13 mouse cellular contexts compared by ENCODE assay signal in genomic region chr17:36082519-36083232, GRCm38 (mm10). TPM values are rescaled to one million over a fixed set of nuclear protein-coding genes. Genes with fewer than 3 reads are reported as not detected.
A peak's percentile ranks its signal among the peaks of the same experiment; 100 is the strongest.
DNase-seq lines count a peak whose midpoint lies in the region; ATAC-seq and TF ChIP-seq lines count a peak whose summit lies in the region.
"Not testable (repeated sequence)": the region's sequence is repeated elsewhere in the genome, so short reads cannot be mapped to it uniquely, and the experiment has no call there.
"Had no signal": no experiment of that assay in that cellular context is flagged by ENCODE, and none has a peak within 500 bp of the region (broad histone marks: within the 10 kb centered on the region; RNA-seq: fewer than 3 reads in every experiment).

No protein-coding gene starts in this region.

- H3K27ac ChIP-seq in embryonic facial prominence, embryonic 10.5 days (replicated peaks); forebrain, embryonic 15.5 days (replicated peaks); heart, embryonic 16.5 days (ENCODE audit: low read length); intestine, embryonic 14.5 days (ENCODE audit: low read depth); limb, embryonic 11.5 days (replicated peaks; ENCODE audit: low read depth, low read length); liver, postnatal 0 days (ENCODE audit: low read depth); midbrain, postnatal 0 days (ENCODE audit: low read depth, low read length); stomach, embryonic 15.5 days: not testable (repeated sequence)

- H3K4me2 ChIP-seq in forebrain, embryonic 15.5 days (replicated peaks), result peak overlapping the region; percentile 99
- H3K4me2 ChIP-seq in heart, embryonic 16.5 days (ENCODE audit: low read depth, low read length), result peak overlapping the region; percentile 98
- peak overlapping the region; percentile 93 for H3K4me2 ChIP-seq in intestine, embryonic 14.5 days (ENCODE audit: low read length)
- H3K4me2 ChIP-seq in limb, embryonic 11.5 days (ENCODE audit: low read depth, severe bottlenecking), result peak overlapping the region; percentile 74; the same call in 1 of the 2 replicates
- H3K4me2 ChIP-seq in liver, postnatal 0 days (ENCODE audit: low read depth, low read length), result peak overlapping the region; percentile 87
- H3K4me2 ChIP-seq in midbrain, postnatal 0 days (ENCODE audit: low read depth, low read length, poor library complexity, severe bottlenecking), result peak overlapping the region; percentile 90; the same call in 1 of the 2 replicates
- H3K4me2 ChIP-seq in stomach, embryonic 15.5 days, result peak overlapping the region; percentile 99

- not testable (repeated sequence) for H3K9me3 ChIP-seq in embryonic facial prominence, embryonic 10.5 days; forebrain, embryonic 15.5 days; heart, embryonic 16.5 days (replicated peaks; ENCODE audit: control insufficient read depth, low read length); intestine, embryonic 14.5 days (ENCODE audit: control insufficient read depth, low read length); limb, embryonic 11.5 days (ENCODE audit: control insufficient read depth, low read length); liver, postnatal 0 days (ENCODE audit: low read length); midbrain, postnatal 0 days (ENCODE audit: low read length); stomach, embryonic 15.5 days

- WGBS in embryonic facial prominence, embryonic 10.5 days, result 19% methylated on average over 6 of the region's 6 CpGs
- 26% methylated on average over 6 of the region's 6 CpGs for WGBS in forebrain, embryonic 15.5 days
- WGBS in heart, embryonic 16.5 days, result 51% methylated on average over 3 of the region's 6 CpGs
- WGBS in intestine, embryonic 14.5 days, result 68% methylated on average over 3 of the region's 6 CpGs
- WGBS in limb, embryonic 11.5 days, result 54% methylated on average over 3 of the region's 6 CpGs
- 26% methylated on average over 5 of the region's 6 CpGs for WGBS in liver, postnatal 0 days (ENCODE audit: insufficient replicate concordance)
- 52% methylated on average over 3 of the region's 6 CpGs for WGBS in midbrain, postnatal 0 days
- 26% methylated on average over 6 of the region's 6 CpGs for WGBS in stomach, embryonic 15.5 days

- H3K9ac ChIP-seq in forebrain, embryonic 15.5 days (replicated peaks); heart, embryonic 16.5 days (ENCODE audit: low read length); intestine, embryonic 14.5 days (ENCODE audit: low read length); limb, embryonic 11.5 days (ENCODE audit: low read length); liver, postnatal 0 days (replicated peaks); midbrain, postnatal 0 days (replicated peaks; ENCODE audit: low read length, poor library complexity, severe bottlenecking); stomach, embryonic 15.5 days: not testable (repeated sequence)

- H3K4me1 ChIP-seq in embryonic facial prominence, embryonic 10.5 days, result peaks cover 13% of the 10 kb centered on the region
- H3K4me1 ChIP-seq in forebrain, embryonic 15.5 days, result peaks cover 14% of the 10 kb centered on the region
- H3K4me1 ChIP-seq in heart, embryonic 16.5 days (ENCODE audit: control insufficient read depth, insufficient read depth, low read length); intestine, embryonic 14.5 days (replicated peaks; ENCODE audit: control insufficient read depth, insufficient read depth, low read length); limb, embryonic 11.5 days (ENCODE audit: control insufficient read depth, insufficient read depth, low read length); liver, postnatal 0 days (ENCODE audit: insufficient read depth); midbrain, postnatal 0 days (ENCODE audit: insufficient read depth, low read length); stomach, embryonic 15.5 days: not testable (repeated sequence)

- DNase-seq in embryonic facial prominence, embryonic 10.5 days (ENCODE audit: low spot score), result peak; percentile 10
- DNase-seq in intestine, embryonic 14.5 days (ENCODE audit: low spot score), result peak; percentile 51
- DNase-seq in limb, embryonic 11.5 days (ENCODE audit: low spot score); liver, postnatal 0 days; midbrain, postnatal 0 days (ENCODE audit: low spot score): not testable (repeated sequence)

- TF ChIP-seq CTCF in liver, postnatal 0 days (IDR thresholded peaks at IDR 0.05; ENCODE audit: low read depth); midbrain, postnatal 0 days (IDR thresholded peaks at IDR 0.05): not testable (repeated sequence)

- peak overlapping the region; percentile 69 for H3K4me3 ChIP-seq in embryonic facial prominence, embryonic 10.5 days
- H3K4me3 ChIP-seq in forebrain, embryonic 15.5 days, result peak overlapping the region; percentile 54
- H3K4me3 ChIP-seq in heart, embryonic 16.5 days (ENCODE audit: low read length), result peak overlapping the region; percentile 59
- H3K4me3 ChIP-seq in intestine, embryonic 14.5 days (ENCODE audit: low read depth, low read length), result peak overlapping the region; percentile 51
- peak overlapping the region; percentile 38; the same call in 1 of the 2 replicates for H3K4me3 ChIP-seq in limb, embryonic 11.5 days (ENCODE audit: low read depth, low read length)
- peak overlapping the region; percentile 61 for H3K4me3 ChIP-seq in liver, postnatal 0 days (ENCODE audit: low read depth, low read length)
- H3K4me3 ChIP-seq in midbrain, postnatal 0 days (ENCODE audit: low read depth, low read length), result peak overlapping the region; percentile 50
- H3K4me3 ChIP-seq in stomach, embryonic 15.5 days (replicated peaks), result peak overlapping the region; percentile 52

- H3K36me3 ChIP-seq in embryonic facial prominence, embryonic 10.5 days (replicated peaks); forebrain, embryonic 15.5 days; heart, embryonic 16.5 days (ENCODE audit: control insufficient read depth, insufficient read depth); intestine, embryonic 14.5 days (ENCODE audit: control insufficient read depth, insufficient read depth, low read length); limb, embryonic 11.5 days (ENCODE audit: control insufficient read depth, insufficient read depth, low read length); liver, postnatal 0 days (replicated peaks; ENCODE audit: insufficient read depth, low read length); midbrain, postnatal 0 days (ENCODE audit: insufficient read depth, low read length); stomach, embryonic 15.5 days: not testable (repeated sequence)

- ATAC-seq in forebrain, embryonic 15.5 days (replicated peaks); heart, embryonic 16.5 days (replicated peaks; ENCODE audit: extremely low read depth, insufficient read depth, low FRiP score); intestine, embryonic 14.5 days (replicated peaks; ENCODE audit: low FRiP score, low TSS enrichment, low read depth); limb, embryonic 11.5 days (ENCODE audit: insufficient number of reproducible peaks, low FRiP score, low TSS enrichment, low read depth); liver, postnatal 0 days; stomach, embryonic 15.5 days (ENCODE audit: insufficient read depth, low FRiP score, low read depth): not testable (repeated sequence)
- peak; percentile 33 for ATAC-seq in midbrain, postnatal 0 days (ENCODE audit: low FRiP score)

- peaks cover 51% of the 10 kb centered on the region for H3K27me3 ChIP-seq in embryonic facial prominence, embryonic 10.5 days (replicated peaks; ENCODE audit: low read depth, poor library complexity, severe bottlenecking)
- H3K27me3 ChIP-seq in forebrain, embryonic 15.5 days, result peaks cover 15% of the 10 kb centered on the region; the same call in 1 of the 2 replicates
- H3K27me3 ChIP-seq in heart, embryonic 16.5 days (ENCODE audit: control insufficient read depth, insufficient read depth, low read length), result peaks cover 27% of the 10 kb centered on the region
- H3K27me3 ChIP-seq in intestine, embryonic 14.5 days (replicated peaks; ENCODE audit: control insufficient read depth, insufficient read depth, low read length), result peaks cover 16% of the 10 kb centered on the region
- H3K27me3 ChIP-seq in limb, embryonic 11.5 days (ENCODE audit: control insufficient read depth, insufficient read depth, low read length), result peaks cover 20% of the 10 kb centered on the region
- H3K27me3 ChIP-seq in liver, postnatal 0 days (ENCODE audit: insufficient read depth, low read length), result peaks cover 21% of the 10 kb centered on the region
- not testable (repeated sequence) for H3K27me3 ChIP-seq in midbrain, postnatal 0 days (ENCODE audit: insufficient read depth, low read length)
- peaks cover 21% of the 10 kb centered on the region for H3K27me3 ChIP-seq in stomach, embryonic 15.5 days (replicated peaks)

- not testable (repeated sequence) for TF ChIP-seq EP300 in liver, postnatal 0 days (IDR thresholded peaks at IDR 0.05; ENCODE audit: low read depth)

RNA-seq across cellular contexts. Expression of gene Gm11127, which starts 24.5 kb away (rescaled TPM):
- polyA plus RNA-seq in embryonic facial prominence, embryonic 10.5 days (2016; fragmentation: Nextera tagmentation; extraction: Ambion mirVana), result not detected in 2 replicates
- not detected in 2 replicates for polyA plus RNA-seq in forebrain, embryonic 15.5 days (2015; fragmentation: Nextera tagmentation; extraction: Ambion mirVana)
- 0.24 TPM in 1 of 2 replicates, not detected in the other for polyA plus RNA-seq in heart, embryonic 16.5 days (2015; fragmentation: Nextera tagmentation; extraction: Ambion mirVana)
- polyA plus RNA-seq in intestine, embryonic 14.5 days (2014; fragmentation: Nextera tagmentation; extraction: Ambion mirVana), result not detected in 2 replicates
- polyA plus RNA-seq in limb, embryonic 11.5 days (2014; fragmentation: Nextera tagmentation; extraction: Ambion mirVana), result not detected in 2 replicates
- 0.12 TPM in 1 of 2 replicates, not detected in the other for polyA plus RNA-seq in liver, postnatal 0 days (2015; fragmentation: Nextera tagmentation; extraction: Ambion mirVana)
- 0.19 TPM in 1 of 2 replicates, not detected in the other for total RNA-seq in midbrain, postnatal 0 days (2014; rRNA removed)
- 0.12 TPM in 1 of 2 replicates, not detected in the other for polyA plus RNA-seq in midbrain, postnatal 0 days (2015; fragmentation: Nextera tagmentation; extraction: Ambion mirVana)
- polyA plus RNA-seq in stomach, embryonic 15.5 days (2015; fragmentation: Nextera tagmentation; extraction: Ambion mirVana), result 0.28 and 0.50 TPM in 2 replicates
- polyA plus RNA-seq: erythroblast, embryonic 14.5 days; lung, adult 2 months had no signal

RNA-seq across cellular contexts. Expression of gene Gm19684, which starts 38.8 kb away (rescaled TPM):
- polyA plus RNA-seq in embryonic facial prominence, embryonic 10.5 days (2016; fragmentation: Nextera tagmentation; extraction: Ambion mirVana), result not detected in 2 replicates
- not detected in 2 replicates for polyA plus RNA-seq in forebrain, embryonic 15.5 days (2015; fragmentation: Nextera tagmentation; extraction: Ambion mirVana)
- polyA plus RNA-seq in heart, embryonic 16.5 days (2015; fragmentation: Nextera tagmentation; extraction: Ambion mirVana), result 0.21 TPM in 1 of 2 replicates, not detected in the other
- not detected in 2 replicates for polyA plus RNA-seq in intestine, embryonic 14.5 days (2014; fragmentation: Nextera tagmentation; extraction: Ambion mirVana)
- not detected in 2 replicates for polyA plus RNA-seq in limb, embryonic 11.5 days (2014; fragmentation: Nextera tagmentation; extraction: Ambion mirVana)
- not detected in 2 replicates for polyA plus RNA-seq in liver, postnatal 0 days (2015; fragmentation: Nextera tagmentation; extraction: Ambion mirVana)
- total RNA-seq in midbrain, postnatal 0 days (2014; rRNA removed), result not detected in 2 replicates
- polyA plus RNA-seq in midbrain, postnatal 0 days (2015; fragmentation: Nextera tagmentation; extraction: Ambion mirVana), result not detected in 2 replicates
- polyA plus RNA-seq in stomach, embryonic 15.5 days (2015; fragmentation: Nextera tagmentation; extraction: Ambion mirVana), result not detected in 2 replicates
- total RNA-seq: gastrocnemius, postnatal 10 days; heart, postnatal 14 days had no signal
- polyA plus RNA-seq: erythroblast, embryonic 14.5 days had no signal

RNA-seq across cellular contexts. Expression of gene Gm6034, which starts 39.9 kb away (rescaled TPM):
- not detected in 2 replicates for polyA plus RNA-seq in embryonic facial prominence, embryonic 10.5 days (2016; fragmentation: Nextera tagmentation; extraction: Ambion mirVana)
- polyA plus RNA-seq in forebrain, embryonic 15.5 days (2015; fragmentation: Nextera tagmentation; extraction: Ambion mirVana), result not detected in 2 replicates
- polyA plus RNA-seq in heart, embryonic 16.5 days (2015; fragmentation: Nextera tagmentation; extraction: Ambion mirVana), result not detected in 2 replicates
- not detected in 2 replicates for polyA plus RNA-seq in intestine, embryonic 14.5 days (2014; fragmentation: Nextera tagmentation; extraction: Ambion mirVana)
- polyA plus RNA-seq in limb, embryonic 11.5 days (2014; fragmentation: Nextera tagmentation; extraction: Ambion mirVana), result not detected in 2 replicates
- polyA plus RNA-seq in liver, postnatal 0 days (2015; fragmentation: Nextera tagmentation; extraction: Ambion mirVana), result not detected in 2 replicates
- 0.16 TPM in 1 of 2 replicates, not detected in the other for total RNA-seq in midbrain, postnatal 0 days (2014; rRNA removed)
- polyA plus RNA-seq in midbrain, postnatal 0 days (2015; fragmentation: Nextera tagmentation; extraction: Ambion mirVana), result not detected in 2 replicates
- polyA plus RNA-seq in stomach, embryonic 15.5 days (2015; fragmentation: Nextera tagmentation; extraction: Ambion mirVana), result 0.09 and 0.13 TPM in 2 replicates
- total RNA-seq: heart, postnatal 14 days had no signal
- polyA plus RNA-seq: erythroblast, embryonic 14.5 days; lung, adult 2 months had no signal

RNA-seq across cellular contexts. Expression of gene H2-T22, which starts 40.1 kb away (rescaled TPM):
- 7.4 and 9.0 TPM in 2 replicates for polyA plus RNA-seq in embryonic facial prominence, embryonic 10.5 days (2016; fragmentation: Nextera tagmentation; extraction: Ambion mirVana)
- 5.8 and 5.9 TPM in 2 replicates for polyA plus RNA-seq in forebrain, embryonic 15.5 days (2015; fragmentation: Nextera tagmentation; extraction: Ambion mirVana)
- 10.1 and 12.6 TPM in 2 replicates for polyA plus RNA-seq in heart, embryonic 16.5 days (2015; fragmentation: Nextera tagmentation; extraction: Ambion mirVana)
- polyA plus RNA-seq in intestine, embryonic 14.5 days (2014; fragmentation: Nextera tagmentation; extraction: Ambion mirVana), result 15.0 and 17.8 TPM in 2 replicates
- polyA plus RNA-seq in limb, embryonic 11.5 days (2014; fragmentation: Nextera tagmentation; extraction: Ambion mirVana), result 10.2 and 13.7 TPM in 2 replicates
- polyA plus RNA-seq in liver, postnatal 0 days (2015; fragmentation: Nextera tagmentation; extraction: Ambion mirVana), result 16.2 and 17.1 TPM in 2 replicates
- 11.5 and 11.8 TPM in 2 replicates for total RNA-seq in midbrain, postnatal 0 days (2014; rRNA removed)
- polyA plus RNA-seq in midbrain, postnatal 0 days (2015; fragmentation: Nextera tagmentation; extraction: Ambion mirVana), result 7.1 and 8.3 TPM in 2 replicates
- polyA plus RNA-seq in stomach, embryonic 15.5 days (2015; fragmentation: Nextera tagmentation; extraction: Ambion mirVana), result 17.3 and 18.8 TPM in 2 replicates

RNA-seq across cellular contexts. Expression of gene Gm7030, which starts 46.5 kb away (rescaled TPM):
- polyA plus RNA-seq in embryonic facial prominence, embryonic 10.5 days (2016; fragmentation: Nextera tagmentation; extraction: Ambion mirVana), result not detected in 2 replicates
- not detected in 2 replicates for polyA plus RNA-seq in forebrain, embryonic 15.5 days (2015; fragmentation: Nextera tagmentation; extraction: Ambion mirVana)
- 0.22 and 0.39 TPM in 2 replicates for polyA plus RNA-seq in heart, embryonic 16.5 days (2015; fragmentation: Nextera tagmentation; extraction: Ambion mirVana)
- not detected in 2 replicates for polyA plus RNA-seq in intestine, embryonic 14.5 days (2014; fragmentation: Nextera tagmentation; extraction: Ambion mirVana)
- not detected in 2 replicates for polyA plus RNA-seq in limb, embryonic 11.5 days (2014; fragmentation: Nextera tagmentation; extraction: Ambion mirVana)
- not detected in 2 replicates for polyA plus RNA-seq in liver, postnatal 0 days (2015; fragmentation: Nextera tagmentation; extraction: Ambion mirVana)
- not detected in 2 replicates for total RNA-seq in midbrain, postnatal 0 days (2014; rRNA removed)
- not detected in 2 replicates for polyA plus RNA-seq in midbrain, postnatal 0 days (2015; fragmentation: Nextera tagmentation; extraction: Ambion mirVana)
- polyA plus RNA-seq in stomach, embryonic 15.5 days (2015; fragmentation: Nextera tagmentation; extraction: Ambion mirVana), result 0.30 TPM in 1 of 2 replicates, not detected in the other
- total RNA-seq: gastrocnemius, postnatal 10 days; heart, postnatal 14 days; layer of hippocampus, postnatal 36 days had no signal
- polyA plus RNA-seq: lung, adult 2 months had no signal
